Mouse (Mus musculus) inflammation-experienced regulatory T-cells, adult 6 months (primary cell): ENCODE measurements around the gene Fads3. TPM values are rescaled to one million over a fixed set of nuclear protein-coding genes. Genes with fewer than 3 reads are reported as not detected.

Source experiments
- ATAC-seq: one replicate; pipeline ENCODE4 v1.8.0; 2017
- polyA plus RNA-seq, 3 experiments: library from polyadenylated mRNA; unstranded; fragments of 100-300 nt; shearing (Covaris generic); gene quantifications; one replicate each; pipeline ENCODE4 v1.2.1; 2017

Fads3 gene
- polyA plus RNA-seq: not detected

DNA sequence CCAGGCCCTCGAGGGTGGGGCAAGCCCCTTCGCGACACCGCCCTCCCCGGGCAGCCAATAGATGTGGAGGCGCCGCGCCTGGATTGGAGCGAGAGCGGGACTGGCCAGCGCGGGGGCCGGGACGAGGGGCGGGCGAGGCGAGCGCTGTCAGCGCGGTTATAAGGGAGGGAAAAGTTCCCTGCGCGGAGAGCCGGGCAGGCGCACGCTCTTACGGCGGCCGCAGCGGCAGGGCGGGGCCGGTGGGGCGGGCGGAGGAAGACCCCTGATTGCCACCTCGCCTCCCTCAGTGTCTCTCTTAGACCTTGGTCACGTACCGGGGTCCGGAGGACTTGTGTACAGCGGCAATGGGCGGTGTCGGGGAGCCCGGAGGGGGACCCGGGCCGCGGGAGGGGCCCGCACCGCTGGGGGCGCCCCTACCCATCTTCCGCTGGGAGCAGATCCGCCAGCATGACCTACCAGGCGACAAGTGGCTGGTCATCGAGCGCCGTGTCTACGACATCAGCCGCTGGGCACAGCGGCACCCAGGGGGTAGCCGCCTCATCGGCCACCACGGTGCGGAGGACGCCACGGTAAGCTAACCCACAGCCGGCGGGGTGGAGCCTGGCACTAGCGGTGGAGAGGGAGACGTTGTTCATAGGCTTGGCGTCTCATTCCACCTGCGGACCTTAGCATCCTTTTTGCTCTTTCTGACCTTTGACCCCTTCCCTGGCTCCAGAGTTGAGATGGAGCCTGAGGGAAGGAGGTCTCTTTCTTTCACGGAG is at the start of gene Fads3:
Fads3 (plus strand) TSS at position 182 of the 761 bp plus-strand sequence.
- no peak for ATAC-seq

DNA sequence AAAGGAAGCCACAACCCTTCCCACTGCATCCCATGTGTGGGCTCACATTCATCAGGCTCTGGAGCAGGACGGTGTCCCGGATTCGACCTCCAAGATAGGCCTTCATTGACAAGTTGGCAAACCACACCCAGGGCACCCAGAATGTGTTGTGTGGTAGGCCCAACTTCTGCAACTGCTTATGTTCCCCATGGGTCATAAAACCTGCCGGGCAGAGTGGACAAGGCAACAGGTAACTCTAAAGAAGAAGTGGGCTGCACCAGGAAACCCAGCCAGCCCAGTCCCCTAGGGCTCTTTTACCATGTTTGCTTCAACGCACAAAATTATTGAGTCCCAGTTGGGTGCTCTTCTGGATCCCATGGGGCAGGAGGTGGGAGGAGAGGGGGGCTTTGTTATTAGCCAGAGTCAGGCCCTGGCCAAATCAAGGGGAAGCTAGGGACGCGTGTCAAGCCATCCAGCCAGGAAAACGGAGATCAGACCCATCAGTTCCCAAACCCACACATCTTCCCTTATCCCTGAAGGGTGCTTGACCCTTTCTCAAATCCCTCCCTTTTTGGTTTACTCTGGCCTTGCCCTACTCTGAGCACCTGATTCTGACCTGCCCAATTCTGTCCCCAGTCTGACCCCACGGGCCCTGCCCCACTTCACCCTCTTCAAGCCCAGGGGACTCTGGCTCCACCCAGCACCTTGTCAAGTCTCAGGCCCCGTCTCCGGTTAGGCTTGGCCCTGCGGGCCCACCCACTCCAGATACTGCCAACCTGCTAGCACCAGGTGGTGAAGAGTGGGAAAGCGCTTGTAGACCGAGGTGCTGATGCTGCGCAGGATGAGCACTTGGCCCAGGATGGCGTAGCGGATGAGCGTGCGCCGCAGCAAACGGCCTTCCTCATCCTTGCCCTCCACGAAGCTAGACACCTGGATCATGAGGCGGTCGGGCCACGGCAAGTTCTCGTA is 49.1 kb upstream of the Fads3 start:
- ATAC-seq: no peak

DNA sequence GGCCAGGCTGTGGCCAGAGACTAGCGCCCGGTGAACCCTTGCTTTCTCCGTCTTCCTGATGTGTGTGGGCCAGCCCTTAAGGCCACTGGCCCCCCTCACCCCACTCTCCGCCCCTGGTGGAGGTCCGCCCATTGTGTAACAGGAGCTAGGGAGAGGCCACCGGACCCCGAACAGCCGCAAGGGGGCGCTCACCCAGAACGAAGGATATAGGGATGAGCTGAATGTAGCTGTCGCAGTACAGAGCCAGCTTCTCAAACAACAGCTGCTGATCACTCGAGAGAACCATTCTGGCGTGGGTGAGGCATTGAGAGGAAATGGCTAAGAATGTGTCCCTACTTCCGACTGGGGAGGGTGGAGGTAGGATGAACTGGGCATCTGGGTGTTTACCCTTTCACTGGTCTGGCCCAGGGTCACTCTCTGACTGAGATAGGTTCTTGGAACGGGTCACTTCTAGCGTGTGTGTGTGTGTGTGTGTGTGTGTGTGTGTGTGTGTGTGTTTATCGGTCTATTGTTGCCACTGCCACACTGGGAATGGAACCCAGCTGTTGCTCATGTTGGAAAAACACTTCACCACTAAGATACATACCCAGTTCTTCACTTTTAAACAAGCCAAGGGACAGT is 48.2 kb upstream of the Fads3 start:
- peak; percentile 56 for ATAC-seq

DNA sequence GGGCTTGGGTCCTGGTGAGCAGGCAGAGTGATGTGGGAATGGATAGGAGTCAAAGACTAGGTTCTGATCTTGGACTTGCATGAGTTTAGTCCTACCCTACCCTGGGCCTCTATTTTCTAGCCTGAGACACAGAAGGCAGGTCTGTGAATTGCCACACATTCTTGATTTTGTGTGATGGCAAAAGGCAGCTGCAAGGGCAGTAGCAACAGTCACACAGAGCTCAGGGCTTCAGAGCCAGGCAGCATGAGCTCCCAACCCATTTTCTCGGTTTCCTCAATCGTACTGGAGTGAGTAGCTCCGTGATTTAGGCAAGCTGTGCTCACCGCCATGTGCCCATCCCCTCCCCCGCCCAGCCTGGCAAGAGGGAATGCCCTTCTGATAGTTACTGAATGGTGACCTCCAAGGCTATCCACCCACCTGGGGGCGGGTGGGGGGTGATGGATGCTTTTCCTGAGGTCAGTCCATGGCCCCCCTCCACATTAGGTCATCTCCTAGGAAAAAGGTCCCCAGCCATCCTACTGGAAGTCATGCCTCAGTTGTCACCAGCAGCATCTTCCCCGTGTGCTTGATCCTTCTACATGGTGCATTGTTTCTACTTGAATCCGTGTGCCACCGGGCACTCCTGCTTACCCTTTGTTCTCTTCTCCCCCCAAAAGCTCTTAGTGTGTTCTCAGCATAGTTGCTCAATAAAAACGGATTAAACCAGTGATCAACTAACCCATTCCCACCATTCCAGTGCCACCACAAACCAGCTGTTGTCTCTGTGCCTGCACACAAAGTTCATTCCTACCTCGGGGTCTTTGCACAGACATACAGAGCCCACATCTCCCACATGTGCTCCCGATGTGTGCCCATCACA is 43.9 kb upstream of the Fads3 start:
- ATAC-seq: no peak

DNA sequence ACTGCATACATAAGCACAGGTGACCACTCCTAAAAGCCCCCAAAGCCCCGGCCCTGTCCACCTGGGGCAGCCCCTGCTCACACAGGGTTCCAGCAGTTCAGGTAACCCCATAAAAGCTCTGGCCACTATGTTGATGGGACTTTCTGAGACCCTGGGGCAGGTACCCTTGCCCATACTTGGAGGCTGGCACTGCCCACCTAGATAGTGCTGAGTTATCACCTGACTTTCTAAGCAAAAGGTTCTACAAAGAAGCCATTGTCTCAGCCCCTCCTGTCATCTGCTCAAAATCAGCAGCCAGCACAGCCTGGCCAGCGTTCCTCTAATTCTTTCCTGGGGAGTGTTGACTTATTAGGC is 43.3 kb upstream of the Fads3 start:
- no peak for ATAC-seq

DNA sequence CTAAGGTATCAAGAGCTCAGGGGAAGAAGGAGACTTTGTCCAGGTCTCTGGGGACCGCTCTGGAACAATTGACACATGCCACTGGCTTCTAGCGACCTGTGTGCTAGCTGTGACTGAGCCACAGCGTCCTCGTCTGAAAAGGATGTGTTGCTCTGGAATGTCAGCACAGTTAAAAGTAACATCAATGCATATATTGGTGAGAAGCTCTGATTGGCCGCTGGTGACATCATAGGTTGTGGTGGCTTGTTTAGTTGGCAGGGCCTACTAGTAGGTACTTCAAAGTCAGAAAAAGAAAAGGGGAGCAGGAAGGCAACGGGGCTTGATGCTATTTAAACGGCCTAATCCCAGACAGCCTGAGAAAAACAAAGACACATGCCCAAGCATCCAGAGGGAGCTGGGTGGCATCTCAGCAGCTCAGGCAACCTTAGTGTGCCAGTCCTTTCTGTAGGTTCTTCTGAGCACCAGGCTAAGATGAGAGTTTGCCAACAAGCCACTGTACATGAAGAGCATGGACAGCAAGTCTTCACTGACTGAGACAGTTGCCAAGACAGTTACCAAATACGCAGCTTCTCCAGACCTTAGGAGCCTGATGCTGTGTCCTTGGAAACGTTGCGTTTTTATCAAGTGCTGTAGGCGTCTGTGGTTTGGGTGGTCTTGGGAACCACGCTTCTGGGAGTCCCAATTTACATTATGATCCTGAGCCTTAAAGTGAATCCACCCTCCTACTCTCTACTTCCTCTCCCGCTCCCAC is 42.5 kb upstream of the Fads3 start:
- no peak for ATAC-seq

DNA sequence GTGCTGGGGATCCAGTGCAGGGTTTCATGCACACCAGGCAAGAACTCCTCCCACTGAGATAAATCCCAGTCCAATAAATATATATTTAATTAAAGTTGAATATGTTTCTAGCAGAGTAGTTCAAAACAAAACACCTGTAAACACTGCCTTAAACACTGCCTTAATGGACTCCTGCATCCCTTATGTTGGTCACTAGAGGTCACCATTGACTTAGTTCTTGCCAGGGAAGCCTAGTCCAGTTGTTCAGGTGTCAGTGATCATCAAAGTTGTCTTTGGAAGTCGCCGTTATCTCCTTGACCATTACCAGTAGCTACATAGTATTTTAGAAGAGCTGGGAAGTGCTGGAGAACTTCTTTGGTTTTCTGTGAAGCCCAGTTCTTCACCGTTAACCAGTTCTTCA is 41.0 kb upstream of the Fads3 start:
- no peak for ATAC-seq

DNA sequence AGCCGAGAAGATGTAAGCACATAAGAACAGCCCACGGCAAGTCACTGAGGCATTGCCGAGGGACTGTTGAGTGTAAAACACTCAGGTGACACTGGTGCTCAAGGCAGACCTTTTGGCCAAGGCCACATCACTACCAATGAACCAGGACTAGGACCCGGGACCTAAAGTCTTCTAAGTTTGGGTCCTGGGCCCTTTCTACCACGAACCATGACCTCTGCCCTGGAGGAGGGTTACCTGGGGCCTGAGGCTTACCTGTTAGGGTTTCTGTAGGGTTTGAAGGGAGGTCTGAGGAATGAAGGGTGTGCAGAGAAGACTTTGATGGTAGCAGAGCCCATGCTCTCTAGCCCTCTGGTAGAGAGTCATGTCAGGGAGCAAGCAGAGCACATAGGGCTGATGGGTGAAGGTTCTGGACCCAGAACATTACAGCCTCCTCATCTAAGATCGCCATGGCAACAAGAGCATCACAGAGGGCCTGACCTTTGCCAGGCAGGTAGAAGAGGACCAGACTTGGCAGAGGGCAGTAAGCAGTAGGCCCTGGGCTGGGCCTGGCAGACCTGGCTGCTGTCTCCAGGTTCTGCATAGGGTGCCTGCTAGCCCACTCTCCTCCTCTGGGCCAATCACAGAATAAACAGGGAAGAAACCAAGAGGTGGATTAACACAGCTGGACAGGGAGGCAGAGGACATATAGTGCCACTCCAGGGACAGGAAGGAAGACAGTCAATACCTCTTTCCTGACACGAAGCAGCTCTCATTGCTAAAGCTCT is 40.0 kb upstream of the Fads3 start, which contains the start of the genes Best1 and Rab3il1:
Best1 (minus strand) TSS at position 428 of the 764 bp plus-strand sequence.
Rab3il1 (plus strand) TSS at position 464 of the 764 bp plus-strand sequence.
- ATAC-seq: no peak

DNA sequence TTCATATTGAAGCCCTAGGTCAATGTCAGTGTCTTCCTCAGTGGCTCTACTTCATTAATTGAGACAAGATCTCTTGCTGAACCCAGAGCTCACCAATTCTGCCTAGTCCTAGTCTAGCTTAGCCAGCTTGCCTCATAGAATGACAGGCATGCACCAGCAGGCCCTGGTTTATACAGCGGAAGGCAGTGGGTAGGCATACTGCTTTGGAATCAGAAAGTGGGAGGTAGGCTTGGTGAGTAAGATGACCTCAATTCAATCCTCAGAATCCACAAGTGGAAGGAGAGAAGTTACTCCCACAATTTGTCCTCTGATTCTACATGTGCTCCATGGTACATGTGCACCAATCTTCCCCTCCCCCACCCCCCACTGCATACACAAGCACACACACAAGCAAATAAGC is 37.7 kb upstream of the Fads3 start:
- no peak for ATAC-seq

DNA sequence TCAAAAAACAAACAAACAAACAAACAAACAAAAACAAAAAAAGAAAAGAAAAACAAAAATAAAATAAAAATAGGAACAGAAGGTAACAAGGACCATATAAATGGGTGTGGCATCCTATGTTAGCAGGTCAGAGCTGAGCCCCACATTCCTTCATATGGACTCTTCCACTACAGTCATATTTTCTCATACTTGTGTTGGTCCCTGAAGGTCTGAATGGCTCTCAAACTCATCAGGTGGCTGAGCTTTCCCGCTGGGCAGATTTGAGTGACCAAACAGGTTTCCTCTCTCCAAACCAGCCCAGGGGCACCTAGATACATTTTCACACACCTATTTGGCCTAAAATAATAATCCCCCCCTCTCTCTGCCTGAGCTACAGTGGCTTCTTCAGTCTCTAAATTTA is 30.0 kb upstream of the Fads3 start:
- ATAC-seq: no peak

DNA sequence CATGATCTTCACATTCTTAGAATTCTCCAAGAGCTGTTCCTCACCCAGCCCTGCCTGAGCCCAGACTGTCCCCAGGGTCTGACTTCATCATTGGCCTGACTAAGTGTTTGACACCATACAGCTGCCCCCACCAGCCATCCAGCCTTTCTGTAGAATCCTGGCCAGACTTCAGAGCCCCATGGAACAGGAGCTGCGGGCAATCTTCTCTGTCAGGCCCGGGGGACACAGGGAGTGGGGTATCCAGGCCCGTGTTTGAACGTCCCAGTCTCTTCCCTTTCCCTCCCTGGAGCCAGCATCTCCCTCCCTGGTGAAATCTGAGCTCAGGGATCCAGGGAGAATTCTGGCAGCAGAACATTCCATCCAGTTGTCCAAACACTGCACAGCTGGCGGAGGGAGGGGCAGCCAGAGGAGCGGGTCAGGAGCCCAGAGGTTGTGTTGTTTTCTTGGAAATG is 28.5 kb upstream of the Fads3 start:
- ATAC-seq: no peak

DNA sequence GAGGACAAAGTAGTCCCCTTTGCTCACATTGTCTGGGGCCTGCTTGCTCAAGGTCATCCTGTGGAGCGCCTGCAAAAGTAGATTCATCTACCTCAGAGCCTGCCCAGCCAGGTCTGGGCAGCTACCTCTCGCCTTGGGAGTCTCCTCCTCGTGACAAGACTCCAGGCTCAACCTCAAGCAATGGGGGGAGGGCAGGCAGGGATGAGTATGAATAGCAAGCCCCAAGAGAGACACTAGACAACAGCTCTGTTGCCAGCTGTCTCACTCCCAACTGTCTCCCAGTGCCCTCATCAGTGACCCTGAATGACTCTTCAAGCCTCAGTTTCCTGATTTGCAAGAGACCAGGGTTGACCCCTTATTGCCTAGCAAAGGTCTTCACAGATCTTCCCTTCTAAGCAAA is 28.0 kb upstream of the Fads3 start:
- no peak for ATAC-seq

DNA sequence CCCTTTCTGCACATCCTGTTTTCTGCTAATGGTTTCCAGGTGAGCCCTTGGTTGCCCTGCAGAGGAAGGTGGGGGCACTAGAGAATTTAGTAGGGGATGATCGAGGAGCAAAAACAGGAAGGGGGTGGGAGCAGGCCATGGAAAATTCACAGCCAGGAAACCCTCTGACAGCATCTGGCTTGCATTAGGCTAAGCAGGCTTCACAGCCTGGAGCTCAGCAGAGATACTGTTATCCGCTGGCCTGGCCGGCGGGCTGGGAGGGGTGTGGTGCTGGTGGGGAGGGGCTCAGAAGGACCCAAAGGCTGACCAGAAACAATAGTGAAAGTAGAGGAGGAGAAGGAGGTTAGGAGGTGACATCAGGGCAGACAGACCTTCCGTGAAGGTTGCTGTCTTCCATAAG is 27.5 kb upstream of the Fads3 start:
- ATAC-seq: no peak

DNA sequence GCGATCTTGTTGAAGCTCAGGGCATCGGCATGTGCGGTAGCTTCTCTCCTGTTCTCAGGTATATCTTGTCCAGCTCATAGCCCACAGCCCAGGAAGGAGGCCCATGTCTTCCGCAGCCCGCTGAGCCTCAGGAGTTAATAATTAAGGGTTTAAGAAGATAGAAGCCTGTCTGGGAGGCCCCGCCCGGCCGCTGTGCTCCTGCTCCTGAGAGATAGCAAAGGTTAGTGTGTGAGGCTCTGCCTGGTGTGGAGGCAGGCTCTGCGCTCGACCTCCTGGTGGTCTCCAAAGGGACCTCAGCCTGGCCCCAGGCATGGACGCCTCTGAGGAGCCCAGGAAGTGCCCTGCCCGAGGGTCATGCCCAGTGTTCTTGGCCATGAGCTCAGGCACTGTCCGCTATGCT is 26.5 kb upstream of the Fads3 start:
- ATAC-seq: no peak

DNA sequence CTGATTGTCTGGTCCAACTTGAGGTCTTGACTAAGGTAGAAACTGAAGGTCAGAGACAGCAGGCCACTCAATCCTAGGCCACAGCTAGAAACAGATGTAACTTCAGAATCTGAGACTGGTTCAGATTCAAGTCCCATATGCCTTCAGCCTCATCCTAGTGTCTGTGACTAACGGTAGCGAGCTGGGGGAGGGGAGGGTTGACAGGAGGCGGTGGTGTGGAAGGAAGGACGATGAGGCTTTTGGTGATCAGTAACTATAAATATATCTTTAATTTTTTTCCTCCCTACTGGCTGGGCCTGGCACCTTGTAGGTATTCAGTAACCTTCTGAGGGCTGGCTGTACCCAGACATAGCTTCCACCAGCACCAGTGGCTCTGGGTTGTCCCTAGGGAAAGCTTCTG is 25.9 kb upstream of the Fads3 start:
- ATAC-seq: no peak

DNA sequence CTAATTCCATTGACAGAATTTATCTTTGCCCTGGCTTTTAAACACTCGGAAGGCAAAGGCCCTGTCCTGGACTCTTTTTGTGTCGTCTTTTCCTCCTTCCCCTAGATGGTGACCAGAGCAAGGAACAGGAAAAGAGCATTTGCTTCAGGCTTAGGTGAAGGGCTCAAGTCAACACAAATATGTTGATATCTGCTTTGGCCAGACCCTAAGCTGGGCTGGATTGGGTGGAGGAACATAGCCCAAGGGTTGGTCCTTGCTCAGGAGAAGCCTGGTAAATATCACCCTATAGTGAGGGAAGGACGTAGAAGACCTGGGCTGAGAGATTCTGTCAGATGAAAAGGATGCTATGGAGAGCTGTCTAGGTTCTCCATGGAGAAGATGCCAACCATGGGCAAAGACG is 25.2 kb upstream of the Fads3 start:
- ATAC-seq: no peak

DNA sequence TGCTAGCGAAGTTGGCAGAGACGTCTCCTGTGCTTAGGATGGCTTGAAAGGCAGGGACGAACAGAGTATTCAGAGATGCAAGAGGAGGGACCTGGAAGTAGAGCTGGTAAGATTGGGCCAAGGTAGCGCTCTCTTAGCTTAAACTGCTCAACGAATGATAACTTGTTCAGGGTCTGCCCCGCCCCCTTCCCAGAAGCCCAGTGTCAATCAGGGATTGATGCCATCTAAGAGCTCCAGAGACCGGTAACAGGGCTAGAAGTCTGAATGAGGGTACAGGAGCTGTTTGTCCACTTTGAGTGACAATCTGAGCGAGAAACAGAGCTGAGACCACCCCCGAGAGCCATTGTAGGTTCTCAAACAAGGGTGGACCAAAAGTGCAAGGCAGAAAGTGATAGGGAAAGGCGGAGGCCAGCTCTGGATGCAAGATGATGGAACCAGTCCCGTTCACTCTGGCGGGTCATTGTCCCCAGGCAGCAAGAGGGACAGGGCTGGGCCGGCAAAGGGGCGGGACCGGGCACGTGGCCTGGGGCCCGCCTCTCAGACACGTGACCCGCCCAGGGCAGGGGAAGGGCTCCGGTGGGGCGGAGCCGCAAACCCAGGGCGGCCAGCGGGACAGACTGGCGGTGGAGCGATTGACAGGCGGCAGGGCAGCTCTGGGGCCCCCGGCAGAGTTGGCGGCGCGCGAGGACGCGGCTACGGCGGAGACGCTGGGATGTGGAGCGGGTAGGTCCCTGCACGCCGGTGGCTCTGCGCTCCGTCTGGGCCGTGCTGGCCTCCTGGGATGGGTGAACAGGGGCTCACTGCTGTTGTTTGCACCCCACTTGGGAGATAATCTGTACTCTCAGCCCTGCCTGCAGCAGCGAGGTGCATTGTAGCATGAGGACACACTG is 23.5 kb upstream of the Fads3 start:
- ATAC-seq: no peak

DNA sequence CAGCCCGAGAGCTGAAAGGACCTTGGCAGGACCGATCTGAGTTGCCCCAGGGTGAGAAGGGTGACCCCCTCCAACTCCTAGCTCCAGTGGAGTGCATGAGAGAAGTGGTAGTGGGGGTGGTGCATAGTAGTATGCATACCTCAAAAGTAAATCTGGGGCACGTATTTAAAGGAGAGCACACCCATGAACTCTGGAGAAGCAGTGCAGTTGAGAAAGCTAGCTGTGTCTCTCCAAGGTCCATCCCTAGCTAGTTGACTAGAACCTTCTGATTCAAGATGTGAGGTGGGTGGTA is 22.9 kb upstream of the Fads3 start:
- no peak for ATAC-seq

DNA sequence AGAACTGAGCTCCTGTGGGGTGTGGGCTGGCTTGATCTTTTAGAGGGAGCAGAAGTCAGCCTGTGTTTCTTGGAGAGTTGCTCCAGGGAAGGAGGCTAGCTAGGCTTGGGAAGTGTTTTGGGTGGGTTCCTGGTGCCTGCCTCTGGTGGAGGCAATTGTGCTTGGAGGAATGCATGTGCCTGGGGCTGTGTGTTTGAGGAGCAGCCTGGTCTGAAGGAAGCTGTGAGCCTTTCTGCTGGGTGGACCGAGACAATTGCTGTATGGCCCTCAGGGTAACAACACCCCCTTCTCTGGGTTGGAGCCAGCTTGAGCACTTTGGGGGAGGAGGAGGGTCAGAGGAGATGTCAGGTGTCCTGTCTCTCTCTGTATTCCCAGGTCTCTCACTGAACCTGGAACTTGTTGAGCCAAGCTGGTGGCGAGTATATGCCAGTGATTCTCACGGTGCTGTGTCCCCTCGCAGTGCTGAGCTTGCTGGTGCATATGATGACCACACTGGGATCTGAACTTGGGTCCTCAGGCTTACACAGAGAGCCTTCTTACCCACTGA is 22.1 kb upstream of the Fads3 start:
- ATAC-seq: no peak

DNA sequence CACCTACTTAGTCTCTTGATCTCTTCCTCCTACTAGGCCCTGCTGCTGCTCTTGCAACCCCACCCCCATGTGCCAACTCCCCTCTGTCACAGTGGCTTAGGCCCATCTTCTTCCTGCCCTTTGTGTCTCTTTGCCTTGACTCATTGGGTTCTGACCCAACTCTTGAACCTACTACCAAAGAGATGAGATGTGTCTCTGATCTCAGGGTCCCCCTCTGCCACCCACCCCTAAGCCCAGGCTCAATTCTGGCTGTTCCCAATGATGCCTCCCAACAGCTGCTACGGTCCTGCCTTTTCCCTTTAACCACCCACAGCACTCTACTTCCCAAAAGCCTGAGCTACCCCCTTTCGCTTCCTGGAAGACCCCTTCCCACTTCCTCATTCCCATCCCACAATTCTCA is 19.4 kb upstream of the Fads3 start:
- no peak for ATAC-seq
